Mouse (Mus musculus): Measurements from ENCODE around the gene Hvcn1.

DNA sequence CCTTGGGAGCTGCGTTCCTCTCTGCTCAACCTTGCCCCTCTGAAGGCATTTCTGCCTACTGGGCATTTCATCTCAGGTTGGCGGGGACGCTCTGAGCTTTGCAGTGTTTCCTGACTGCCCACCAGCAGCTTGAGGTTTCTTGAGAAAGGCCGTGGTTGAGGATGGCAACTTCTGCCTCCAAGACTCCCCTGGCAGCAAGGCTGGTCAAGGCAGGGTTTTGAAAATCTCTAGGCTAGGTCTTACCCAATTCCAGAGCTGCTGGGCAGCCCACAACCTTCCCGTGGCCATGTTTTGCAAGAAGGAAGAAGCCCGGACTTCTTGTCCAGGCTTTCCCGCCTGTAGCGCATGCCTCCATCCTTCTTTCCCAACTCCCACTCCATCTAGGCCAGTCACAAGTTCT, 4.3 kb downstream of the Hvcn1 start:
- no peak for TF ChIP-seq CTCF (IDR thresholded peaks at IDR 0.05; ENCODE audit: low read depth, low read length)
- TF ChIP-seq TAL1 (conservative IDR thresholded peaks at IDR 0.05; ENCODE audit: low read depth, low read length) = no peak
